Mouse (Mus musculus) limb, embryonic 14.5 days (tissue): ENCODE measurements at regions not wholly inside any gene's neighbourhood (a gene's known extent, or its start where the extent isn't known, plus 50 kb on each side); places are given as distances from the start of the nearest gene placed in this dataset.

Source experiments
- ATAC-seq: fragments of 200-750 bp; cut with Nextera tagmentation; 2 replicates; pipeline ENCODE4 v1.8.0; 2017; ENCODE audit warnings: low read depth, moderate number of reproducible peaks, moderate TSS enrichment; ENCODE audit not compliant: low FRiP score
- DNase-seq: peaks from one replicate; pipeline ENCODE4 v3.0.0-alpha.2; 2015; ENCODE audit warnings: low spot score
- H3K27ac ChIP-seq: fragments of 300-500 bp; sonication (generic); replicated peaks from 2 replicates; pipeline ENCODE4 v1.5.1; 2014; ENCODE audit warnings: low read depth, mild to moderate bottlenecking, low read length, moderate library complexity, mixed read lengths
- H3K27me3 ChIP-seq: fragments of 300-500 bp; sonication (generic); 2 replicates; pipeline ENCODE4 v1.6.1; 2014; ENCODE audit warnings: low read length, mixed read lengths; ENCODE audit not compliant: control insufficient read depth, insufficient read depth
- H3K36me3 ChIP-seq: fragments of 300-500 bp; sonication (generic); 2 replicates; pipeline ENCODE4 v1.6.1; 2014; ENCODE audit warnings: mild to moderate bottlenecking, low read length, moderate library complexity, mixed read lengths; ENCODE audit not compliant: control insufficient read depth, insufficient read depth
- H3K4me1 ChIP-seq: fragments of 300-500 bp; sonication (generic); 2 replicates; pipeline ENCODE4 v1.6.1; 2014; ENCODE audit warnings: antibody characterized with exemption, low read length, mixed read lengths; ENCODE audit not compliant: control insufficient read depth, insufficient read depth
- H3K4me2 ChIP-seq: fragments of 300-500 bp; sonication (generic); replicated peaks from 2 replicates; pipeline ENCODE4 v1.6.1; 2014; ENCODE audit warnings: low read depth, mild to moderate bottlenecking, low read length, moderate library complexity; ENCODE audit not compliant: severe bottlenecking
- H3K4me3 ChIP-seq: fragments of 300-500 bp; sonication (generic); replicated peaks from 2 replicates; pipeline ENCODE4 v1.5.1; 2014; ENCODE audit warnings: low read length
- H3K9ac ChIP-seq: fragments of 300-500 bp; sonication (generic); 2 replicates; pipeline ENCODE4 v1.6.1; 2014; ENCODE audit warnings: mild to moderate bottlenecking, low read depth, low read length, moderate library complexity; ENCODE audit not compliant: severe bottlenecking
- H3K9me3 ChIP-seq: fragments of 300-500 bp; sonication (generic); 2 replicates; pipeline ENCODE4 v1.6.1; 2016; ENCODE audit warnings: low read length; ENCODE audit not compliant: control insufficient read depth
- POLR2A ChIP-seq: fragments of 200-500 bp; IDR thresholded peaks from 2 replicates; pipeline ENCODE4 v1.8.0; 2012; ENCODE audit warnings: inconsistent platforms, mild to moderate bottlenecking, moderate library complexity, borderline replicate concordance; ENCODE audit not compliant: insufficient read depth, insufficient read length; ENCODE audit errors: extremely low read depth
- WGBS: fragments of 180-500 bp; shearing (Covaris S2); extraction: QIAGEN DNeasy Blood & Tissue Kit; methylation state at CpG from one replicate; pipeline ENCODE4 v1.1.7; 2014; 5-methylcytosine and 5-hydroxymethylcytosine counted together

DNA sequence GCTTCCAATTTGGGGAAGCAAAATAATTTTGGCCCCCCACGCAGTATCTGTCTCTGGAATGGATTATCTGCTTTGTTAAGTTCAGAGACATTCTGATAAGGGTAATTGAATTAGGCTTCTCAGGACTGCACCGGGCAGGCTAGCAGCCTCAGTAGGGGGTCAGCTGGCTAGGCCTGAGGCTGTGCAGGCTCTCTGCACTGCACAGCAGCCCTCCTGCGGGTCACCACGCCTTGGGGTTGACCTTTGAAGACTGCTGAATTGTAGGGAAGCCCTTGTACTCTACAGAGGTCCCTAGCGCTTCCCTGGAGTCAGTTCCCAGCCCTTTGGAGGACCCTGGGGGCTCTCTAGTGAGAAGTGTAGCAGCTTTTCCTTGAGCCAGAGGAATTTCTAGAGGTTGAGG is 78.5 kb upstream of the Six2 start:
- Histone ChIP-seq H3K4me2 (no peak overlapping the region), H3K27ac (no peak overlapping the region), H3K4me1 (no peaks in the 10 kb centered on the region; the same call in 1 of the 2 replicates), H3K9me3 (peaks cover 9% of the 10 kb centered on the region; the same call in 1 of the 2 replicates), H3K9ac (no peak overlapping the region), H3K36me3 (no peaks in the 10 kb centered on the region), H3K4me3 (no peak overlapping the region), H3K27me3 (no peaks in the 10 kb centered on the region)
- 14% methylated on average over 5 of the region's 5 CpGs for whole genome bisulfite sequencing
- DNase-seq = no peak
- no peak for TF ChIP-seq POLR2A
- ATAC-seq = no peak

DNA sequence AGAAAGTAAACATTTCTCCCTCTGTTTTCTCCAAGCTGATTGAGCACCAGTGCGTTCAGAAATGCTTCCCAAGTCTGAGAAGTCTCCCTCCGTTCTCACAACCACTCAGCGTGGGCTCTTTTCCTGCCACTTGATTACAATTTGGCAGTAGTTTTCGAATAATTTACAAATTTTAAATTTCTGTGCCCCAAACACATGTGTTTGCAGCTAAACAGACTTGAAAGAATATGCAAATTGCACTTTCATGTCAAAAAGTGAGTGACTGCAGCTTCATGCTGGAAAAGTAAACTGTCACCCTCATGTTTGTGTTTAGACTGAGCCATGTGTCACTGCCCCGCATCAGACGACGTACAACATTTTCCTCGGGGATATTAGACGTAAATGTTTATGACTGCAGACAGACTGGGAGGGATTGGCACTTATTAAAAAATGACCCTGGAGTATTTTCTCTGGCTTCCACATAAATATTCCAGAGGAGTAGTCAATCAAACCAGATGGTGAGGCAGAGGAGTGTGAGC is 70.6 kb upstream of the Six2 start:
- no peaks in the 10 kb centered on the region for H3K36me3 ChIP-seq
- H3K4me2 ChIP-seq = no peak overlapping the region
- ATAC-seq (no peak), DNase-seq (no peak)
- peaks cover 12% of the 10 kb centered on the region for H3K9me3 ChIP-seq
- H3K27me3 ChIP-seq = no peaks in the 10 kb centered on the region
- no peaks in the 10 kb centered on the region for H3K4me1 ChIP-seq
- WGBS = 27% methylated on average over 9 of the region's 9 CpGs
- H3K4me3 ChIP-seq = no peak overlapping the region
- TF ChIP-seq POLR2A = no peak
- no peak overlapping the region for H3K27ac ChIP-seq
- H3K9ac ChIP-seq = no peak overlapping the region

- no peak overlapping the region for H3K27ac ChIP-seq
- H3K27me3 ChIP-seq = no peaks in the 10 kb centered on the region
- peaks cover 11% of the 10 kb centered on the region for H3K9me3 ChIP-seq
- no peak overlapping the region for H3K4me3 ChIP-seq
- WGBS = 83% methylated on average over 1 of the region's 1 CpGs
- DNase-seq (no peak), ATAC-seq (no peak)
- no peaks in the 10 kb centered on the region for H3K4me1 ChIP-seq
- no peaks in the 10 kb centered on the region for H3K36me3 ChIP-seq
- no peak for TF ChIP-seq POLR2A
- no peak overlapping the region for H3K9ac ChIP-seq
- no peak overlapping the region for H3K4me2 ChIP-seq
Measured at GRCm38 (mm10) chr17:85757647-85758046, 69.6 kb upstream of the Six2 start.

DNA sequence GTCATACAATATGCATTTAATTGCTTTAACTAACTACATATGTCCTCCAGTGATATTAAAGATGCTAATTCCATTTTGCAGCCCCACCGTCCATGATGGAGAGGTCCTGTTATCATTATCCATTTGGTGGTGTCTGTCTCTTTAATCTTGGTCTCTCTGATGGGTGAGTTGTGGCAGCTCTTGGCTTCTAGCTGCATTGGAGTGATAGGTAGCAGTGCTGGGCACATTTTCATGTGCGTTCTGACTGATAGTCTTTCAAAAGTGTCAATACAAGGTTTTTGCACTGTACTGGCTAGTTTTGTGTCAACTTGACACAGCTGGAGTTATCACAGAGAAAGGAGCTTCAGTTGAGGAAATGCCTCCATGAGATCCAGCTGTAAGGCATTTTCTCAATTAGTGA is 67.5 kb upstream of the Six2 start:
- Histone ChIP-seq H3K4me1 (no peaks in the 10 kb centered on the region), H3K9ac (no peak overlapping the region), H3K36me3 (no peaks in the 10 kb centered on the region), H3K9me3 (peaks cover 3% of the 10 kb centered on the region; the same call in 1 of the 2 replicates), H3K27me3 (no peaks in the 10 kb centered on the region), H3K4me2 (no peak overlapping the region), H3K27ac (no peak overlapping the region), H3K4me3 (no peak overlapping the region)
- WGBS = 71% methylated on average over 2 of the region's 2 CpGs
- DNase-seq = no peak
- ATAC-seq = no peak
- TF ChIP-seq POLR2A = no peak

GRCm38 (mm10) chr17:85748649-85749081 is 60.6 kb upstream of the Six2 start:
- H3K9me3 ChIP-seq = no peaks in the 10 kb centered on the region
- H3K9ac ChIP-seq = no peak overlapping the region
- no peak for TF ChIP-seq POLR2A
- H3K27ac ChIP-seq = no peak overlapping the region
- H3K36me3 ChIP-seq = no peaks in the 10 kb centered on the region
- H3K4me1 ChIP-seq = peaks cover 9% of the 10 kb centered on the region
- no peaks in the 10 kb centered on the region; the same call in 1 of the 2 replicates for H3K27me3 ChIP-seq
- peak; percentile 78 for ATAC-seq
- H3K4me2 ChIP-seq = no peak overlapping the region; the same call in 1 of the 2 replicates
- peak; percentile 29 for DNase-seq
- H3K4me3 ChIP-seq = no peak overlapping the region
- 11% methylated on average over 10 of the region's 10 CpGs for WGBS
